Mouse (Mus musculus): ENCODE measurements around the gene Tbk1.

- TF ChIP-seq CTCF (IDR thresholded peaks at IDR 0.05): 0 out of 2 replicates have a peak, but pooled peaks have one; percentile 2
- TF ChIP-seq EP300 (IDR thresholded peaks at IDR 0.05): no peak
Observed at GRCm38 (mm10) chr10:121586675-121587370, at the start of gene Tbk1.

Measured in lung, postnatal 0 days (tissue).